Mouse (Mus musculus) C2C12 (cell line): ENCODE measurements around the gene Pttg1. TPM values are rescaled to one million over a fixed set of nuclear protein-coding genes. Genes with fewer than 3 reads are reported as not detected.

Experiments used
- H3K27me3 ChIP-seq: one replicate; pipeline ENCODE4 v1.6.1; 2011; ENCODE audit not compliant: control insufficient read depth, insufficient read depth, insufficient read length
- H3K36me3 ChIP-seq: one replicate; pipeline ENCODE4 v1.6.1; 2011; ENCODE audit not compliant: control insufficient read depth, insufficient read depth
- H3K4me3 ChIP-seq: one replicate; pipeline ENCODE4 v1.5.1; 2011; ENCODE audit warnings: mild to moderate bottlenecking, control low read depth; ENCODE audit not compliant: poor library complexity, insufficient read depth, severe bottlenecking
- H3K79me2 ChIP-seq: one replicate; pipeline ENCODE4 v1.6.1; 2011; ENCODE audit not compliant: control insufficient read depth, insufficient read depth
- H3K79me3 ChIP-seq: one replicate; pipeline ENCODE4 v1.6.1; 2011; ENCODE audit warnings: low read depth, control low read depth
- H3ac ChIP-seq: one replicate; pipeline ENCODE3; 2011; ENCODE audit warnings: low read depth; ENCODE audit not compliant: control insufficient read depth, insufficient read length
- CEBPB ChIP-seq: IDR thresholded peaks from one replicate; pipeline ENCODE4 v1.6.1; 2011; ENCODE audit warnings: low read depth, mild to moderate bottlenecking, control low read depth, moderate library complexity
- CTCF ChIP-seq: IDR thresholded peaks from one replicate; pipeline ENCODE4 v1.5.1; 2011; ENCODE audit not compliant: control insufficient read depth, insufficient read depth, insufficient read length
- FOSL1 ChIP-seq: IDR thresholded peaks from one replicate; pipeline ENCODE4 v1.8.0; 2011; ENCODE audit warnings: mild to moderate bottlenecking, low read length; ENCODE audit not compliant: poor library complexity, insufficient read depth, severe bottlenecking
- MAX ChIP-seq: IDR thresholded peaks from one replicate; pipeline ENCODE4 v1.6.1; 2011; ENCODE audit warnings: mild to moderate bottlenecking, control low read depth
- MYOD1 ChIP-seq: IDR thresholded peaks from one replicate; pipeline ENCODE4 v1.6.1; 2011; ENCODE audit warnings: low read depth; ENCODE audit not compliant: control insufficient read depth, insufficient read length
- MYOG ChIP-seq: IDR thresholded peaks from one replicate; pipeline ENCODE4 v1.6.1; 2011; ENCODE audit not compliant: control insufficient read depth, insufficient read length; ENCODE audit errors: extremely low read depth
- USF1 ChIP-seq: IDR thresholded peaks from one replicate; pipeline ENCODE4 v1.6.1; 2011; ENCODE audit warnings: low read depth, mild to moderate bottlenecking, control low read depth, moderate library complexity
- long read RNA-seq, 2 experiments: library from polyadenylated mRNA; unstranded; transcript quantifications; one replicate each; pipeline ENCODE4 v2.0.0; 2019 to 2020
- polyA plus RNA-seq: library from polyadenylated mRNA; unstranded; fragments of >200 nt; fragmentation: generic; extraction: Trizol; gene quantifications from one replicate; pipeline ENCODE4 v1.2.1, GENCODE M21; 2012; ENCODE audit warnings: missing spikeins

The Pttg1 gene
- polyA plus RNA-seq = 168 TPM
- long read RNA-seq, experiment 1, transcript Pttg1-203 (6 exons, 700 nt) = minor isoform, 9 of 277 reads
- long read RNA-seq, experiment 1, transcript Pttg1-206 (5 exons, 948 nt) = major isoform, 238 of 277 reads
- long read RNA-seq, experiment 1, transcript Pttg1-202 (6 exons, 741 nt) = minor isoform, 12 of 277 reads
- long read RNA-seq, experiment 1, partial matches to known transcripts = 3 of 277 reads
- long read RNA-seq, experiment 1, other reads (novel, unspliced or antisense) = 11 of 277 reads
- long read RNA-seq, experiment 2, transcript Pttg1-206 (5 exons, 948 nt) = major isoform, 44 of 51 reads
- long read RNA-seq, experiment 2, partial matches to known transcripts = 2 of 51 reads
- long read RNA-seq, experiment 2, other reads (novel, unspliced or antisense) = 0 of 51 reads

- Histone ChIP-seq H3K36me3 (peaks cover 28% of the 10 kb centered on the region), H3K79me2 (peaks cover 32% of the 10 kb centered on the region)
Measured at GRCm38 (mm10) chr11:43425824-43426413, at the start of gene Pttg1. Gene Pttg1, minus strand, starts transcription at chr11:43426251.

GRCm38 (mm10) chr11:43474225-43474774 is 48.2 kb upstream of the Pttg1 start, which contains the start of gene C1qtnf2:
Gene C1qtnf2, plus strand, starts transcription at chr11:43474276.
- Histone ChIP-seq H3ac (peak within 1 kb of the TSS; percentile 51), H3K79me3 (no peaks in the 10 kb centered on the region), H3K36me3 (no peaks in the 10 kb centered on the region), H3K4me3 (no peak within 1 kb of the TSS), H3K79me2 (no peaks in the 10 kb centered on the region), H3K27me3 (peaks cover 11% of the 10 kb centered on the region)
- TF ChIP-seq USF1 = peak; percentile 77
- TF ChIP-seq MYOD1 = no peak
- TF ChIP-seq FOSL1 = no peak
- no peak for TF ChIP-seq MAX
- TF ChIP-seq CTCF = no peak
- TF ChIP-seq MYOG = no peak

More at GRCm38 (mm10) chr11:43425824-43426413, at the start of gene Pttg1:
- Histone ChIP-seq H3K79me3 (peaks cover 14% of the 10 kb centered on the region), H3ac (peak within 1 kb of the TSS; percentile 87), H3K4me3 (peak within 1 kb of the TSS; percentile 52), H3K27me3 (no peaks in the 10 kb centered on the region)
- no peak for TF ChIP-seq CTCF
- no peak for TF ChIP-seq MYOG
- no peak for TF ChIP-seq MYOD1
- TF ChIP-seq MAX = no peak
- no peak for TF ChIP-seq CEBPB

GRCm38 (mm10) chr11:43473635-43474224 is 47.7 kb upstream of the Pttg1 start:
- Histone ChIP-seq H3K27me3 (peaks cover 11% of the 10 kb centered on the region), H3K79me2 (no peaks in the 10 kb centered on the region), H3K79me3 (no peaks in the 10 kb centered on the region), H3K36me3 (no peaks in the 10 kb centered on the region), H3ac (no peak overlapping the region), H3K4me3 (no peak overlapping the region)
- TF ChIP-seq FOSL1 (no peak), MYOD1 (no peak), CTCF (no peak), USF1 (no peak), MYOG (no peak), MAX (no peak), CEBPB (no peak)

- H3K79me2 ChIP-seq = no peaks in the 10 kb centered on the region
- H3K27me3 ChIP-seq = peaks cover 11% of the 10 kb centered on the region
- H3K79me3 ChIP-seq = no peaks in the 10 kb centered on the region
- H3ac ChIP-seq = no peak overlapping the region
- H3K4me3 ChIP-seq = no peak overlapping the region
- H3K36me3 ChIP-seq = no peaks in the 10 kb centered on the region
- TF ChIP-seq CEBPB = no peak
- TF ChIP-seq USF1 = no peak
- TF ChIP-seq FOSL1 = no peak
- TF ChIP-seq MYOD1 = no peak
- no peak for TF ChIP-seq CTCF
- no peak for TF ChIP-seq MYOG
- TF ChIP-seq MAX = no peak
Measured at GRCm38 (mm10) chr11:43473115-43473514, 47.1 kb upstream of the Pttg1 start.
